Comparison of ENCODE assay signal across 8 mouse cellular contexts in the genomic region with DNA sequence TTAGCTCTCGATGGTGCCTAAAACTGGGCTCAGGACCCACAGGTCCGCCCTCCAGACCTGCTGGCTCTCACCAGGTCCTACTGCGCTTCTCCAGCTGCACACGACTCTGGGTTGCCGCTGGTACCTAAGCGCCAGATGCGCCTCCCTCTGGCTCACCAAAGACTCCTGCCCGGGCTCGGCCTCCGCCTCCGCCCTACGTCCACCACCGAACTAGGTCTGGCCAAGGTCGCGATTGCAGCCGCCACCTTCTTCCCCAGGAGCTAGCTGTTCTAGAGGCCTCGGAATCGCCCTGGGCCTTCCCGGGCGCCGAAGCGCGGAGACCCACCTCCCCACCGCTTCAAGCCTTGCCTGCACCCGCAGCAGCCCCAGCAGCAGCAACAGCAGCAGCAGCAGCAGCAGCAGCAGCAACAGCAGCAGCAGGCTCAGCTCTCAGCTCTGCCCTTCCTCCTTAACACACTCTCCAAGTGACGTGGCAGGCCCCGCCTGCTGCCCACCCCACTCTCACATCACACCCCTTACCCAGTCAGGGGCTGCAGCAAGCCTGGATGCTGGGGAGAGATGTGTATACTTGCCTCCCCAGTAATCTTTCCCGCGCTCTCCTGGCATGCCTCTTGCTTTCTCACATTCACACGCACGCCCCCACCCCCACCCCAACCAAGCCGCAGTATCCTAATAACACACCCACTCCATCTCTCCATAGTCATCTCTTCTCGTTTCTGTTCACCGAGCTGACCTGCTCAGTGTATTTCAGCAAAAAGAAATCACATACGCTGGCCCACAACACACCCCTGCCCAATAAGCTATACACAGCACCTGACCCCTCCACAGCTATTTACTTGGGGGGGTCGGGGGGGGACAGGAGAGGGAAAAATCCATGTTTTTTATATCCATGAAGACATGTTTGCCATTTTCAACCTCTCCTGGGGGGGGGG. TPM values are rescaled to one million over a fixed set of nuclear protein-coding genes. Genes with fewer than 3 reads are reported as not detected.
DNase-seq lines count a peak whose midpoint lies in the region; ATAC-seq and TF ChIP-seq lines count a peak whose summit lies in the region.

Gene Kcna6 (minus strand): TSS at position 464 of the 932 bp plus-strand sequence.

- no peak for TF ChIP-seq CTCF in kidney, postnatal 0 days (IDR thresholded peaks at IDR 0.05; ENCODE audit: low read depth)

- peak within 1 kb of the TSS; percentile 88 for H3K4me2 ChIP-seq in kidney, postnatal 0 days (ENCODE audit: low read length)
- peak within 1 kb of the TSS; percentile 79 for H3K4me2 ChIP-seq in hindbrain, embryonic 12.5 days (replicated peaks)
- peak within 1 kb of the TSS; percentile 98 for H3K4me2 ChIP-seq in limb, embryonic 11.5 days (ENCODE audit: low read depth, severe bottlenecking)

- no peak within 1 kb of the TSS for H3K27ac ChIP-seq in kidney, postnatal 0 days
- peak within 1 kb of the TSS; percentile 69; the same call in 1 of the 2 replicates for H3K27ac ChIP-seq in hindbrain, embryonic 12.5 days
- H3K27ac ChIP-seq in limb, embryonic 11.5 days (replicated peaks; ENCODE audit: low read depth, low read length): no peak within 1 kb of the TSS; the same call in 1 of the 2 replicates

- peak within 1 kb of the TSS; percentile 42 for H3K4me3 ChIP-seq in kidney, postnatal 0 days (replicated peaks; ENCODE audit: low read depth, low read length)
- peak within 1 kb of the TSS; percentile 48 for H3K4me3 ChIP-seq in hindbrain, embryonic 12.5 days
- peak within 1 kb of the TSS; percentile 58 for H3K4me3 ChIP-seq in limb, embryonic 11.5 days (ENCODE audit: low read depth, low read length)

- peak; percentile 59 for ATAC-seq in kidney, postnatal 0 days (replicated peaks; ENCODE audit: low FRiP score, low read depth)
- peak; percentile 94 for ATAC-seq in hindbrain, embryonic 12.5 days (ENCODE audit: low FRiP score)
- peak; percentile 94 for ATAC-seq in limb, embryonic 11.5 days (ENCODE audit: insufficient number of reproducible peaks, low FRiP score, low TSS enrichment, low read depth)

- peak within 1 kb of the TSS; percentile 47; the same call in 1 of the 2 replicates for H3K9ac ChIP-seq in kidney, postnatal 0 days (ENCODE audit: low read depth, low read length)
- peak within 1 kb of the TSS; percentile 56 for H3K9ac ChIP-seq in hindbrain, embryonic 12.5 days
- H3K9ac ChIP-seq in limb, embryonic 11.5 days (ENCODE audit: low read length): peak within 1 kb of the TSS; percentile 59

- H3K9me3 ChIP-seq in kidney, postnatal 0 days (replicated peaks; ENCODE audit: low read length): no peaks in the 10 kb centered on the region
- no peaks in the 10 kb centered on the region for H3K9me3 ChIP-seq in hindbrain, embryonic 12.5 days (replicated peaks)
- H3K9me3 ChIP-seq in limb, embryonic 11.5 days (ENCODE audit: control insufficient read depth, low read length): no peaks in the 10 kb centered on the region

- H3K27me3 ChIP-seq in kidney, postnatal 0 days (ENCODE audit: insufficient read depth, low read length): peaks cover 14% of the 10 kb centered on the region; the same call in 1 of the 2 replicates
- H3K27me3 ChIP-seq in hindbrain, embryonic 12.5 days: peaks cover 34% of the 10 kb centered on the region
- H3K27me3 ChIP-seq in limb, embryonic 11.5 days (ENCODE audit: control insufficient read depth, insufficient read depth, low read length): peaks cover 4% of the 10 kb centered on the region; the same call in 1 of the 2 replicates

- peaks cover 8% of the 10 kb centered on the region; the same call in 1 of the 2 replicates for H3K4me1 ChIP-seq in kidney, postnatal 0 days (replicated peaks; ENCODE audit: insufficient read depth, low read length)
- H3K4me1 ChIP-seq in hindbrain, embryonic 12.5 days: peaks cover 19% of the 10 kb centered on the region
- H3K4me1 ChIP-seq in limb, embryonic 11.5 days (ENCODE audit: control insufficient read depth, insufficient read depth, low read length): 0 out of 2 replicates have a peak, but pooled peaks cover 3% of the 10 kb centered on the region

- DNase-seq in kidney, postnatal 0 days (ENCODE audit: low spot score): peak; percentile 61
- DNase-seq in kidney, adult 18-20 months: no peak
- peak; percentile 76 for DNase-seq in embryo, embryonic 9.5 days (ENCODE audit: extremely low spot score)
- DNase-seq in limb, embryonic 11.5 days (ENCODE audit: low spot score): peak; percentile 83
- DNase-seq in retina, embryonic 14.5 days (ENCODE audit: low spot score): peak; percentile 63
- no peak for DNase-seq in adipocyte (ENCODE audit: low spot score)
- no peak for DNase-seq in c-Kit-positive CD71-positive TER-119-positive erythroid progenitor cells, embryonic 14.5 days (ENCODE audit: low spot score)

- H3K36me3 ChIP-seq in kidney, postnatal 0 days (ENCODE audit: insufficient read depth, low read length): no peaks in the 10 kb centered on the region
- no peaks in the 10 kb centered on the region for H3K36me3 ChIP-seq in hindbrain, embryonic 12.5 days
- no peaks in the 10 kb centered on the region for H3K36me3 ChIP-seq in limb, embryonic 11.5 days (ENCODE audit: control insufficient read depth, insufficient read depth, low read length)

- 3% methylated on average over 36 of the region's 36 CpGs for WGBS in kidney, postnatal 0 days
- WGBS in hindbrain, embryonic 12.5 days: 3% methylated on average over 36 of the region's 36 CpGs
- WGBS in limb, embryonic 11.5 days: 2% methylated on average over 36 of the region's 36 CpGs

RNA-seq across cellular contexts. Expression of gene Kcna6, which starts in this region (rescaled TPM):
- 1.4 and 2.1 TPM in 2 replicates for polyA plus RNA-seq in kidney, postnatal 0 days (2015; fragmentation: Nextera tagmentation; extraction: Ambion mirVana)
- 12.5 and 13.5 TPM in 2 replicates for polyA plus RNA-seq in hindbrain, embryonic 12.5 days (2016; fragmentation: Nextera tagmentation; extraction: Ambion mirVana)
- polyA plus RNA-seq in limb, embryonic 11.5 days (2014; fragmentation: Nextera tagmentation; extraction: Ambion mirVana): 5.3 and 6.8 TPM in 2 replicates

Comparison
In these comparisons a context has a peak if more than half of its experiments do, and no peak if none do; other contexts are left out.
1. DNase-seq: peak in kidney, postnatal 0 days (single experiment), embryo, embryonic 9.5 days (single experiment), limb, embryonic 11.5 days (single experiment) and retina, embryonic 14.5 days (single experiment); none in kidney, adult 18-20 months (single experiment), adipocyte (single experiment) and c-Kit-positive CD71-positive TER-119-positive erythroid progenitor cells, embryonic 14.5 days (single experiment).
2. Peak in every context shown above with its lines, with median percentiles within 50 percentile points of each other: ATAC-seq, H3K4me2 ChIP-seq, H3K4me3 ChIP-seq and H3K9ac ChIP-seq.